Mouse (Mus musculus) cortical plate, adult 2 months (tissue): ENCODE measurements at regions not wholly inside any gene's neighbourhood (a gene's known extent, or its start where the extent isn't known, plus 50 kb on each side); places are given as distances from the start of the nearest gene placed in this dataset.

Experiments
- H3K27ac ChIP-seq: fragments of 200-500 bp; 2 replicates; pipeline ENCODE4 v1.5.1; 2012; ENCODE audit warnings: low read length, control low read depth, inconsistent platforms; ENCODE audit not compliant: insufficient read depth
- H3K4me1 ChIP-seq: fragments of 200-500 bp; 2 replicates; pipeline ENCODE4 v1.6.1; 2011; ENCODE audit warnings: low read length; ENCODE audit not compliant: control insufficient read depth, insufficient read depth
- H3K4me3 ChIP-seq: fragments of 200-500 bp; 2 replicates; pipeline ENCODE4 v1.5.1; 2011; ENCODE audit warnings: mild to moderate bottlenecking, low read length, control low read depth; ENCODE audit not compliant: insufficient read depth
- CTCF ChIP-seq: fragments of 200-500 bp; IDR thresholded peaks from 2 replicates; pipeline ENCODE4 v1.5.1; 2011; ENCODE audit warnings: mild to moderate bottlenecking, control low read depth, low read length; ENCODE audit not compliant: insufficient read depth; ENCODE audit errors: extremely low read depth
- POLR2A ChIP-seq: fragments of 200-500 bp; IDR thresholded peaks from 2 replicates; pipeline ENCODE4 v1.6.1; 2011; ENCODE audit warnings: mild to moderate bottlenecking, low read length, control low read depth; ENCODE audit not compliant: insufficient read depth; ENCODE audit errors: extremely low read depth

DNA sequence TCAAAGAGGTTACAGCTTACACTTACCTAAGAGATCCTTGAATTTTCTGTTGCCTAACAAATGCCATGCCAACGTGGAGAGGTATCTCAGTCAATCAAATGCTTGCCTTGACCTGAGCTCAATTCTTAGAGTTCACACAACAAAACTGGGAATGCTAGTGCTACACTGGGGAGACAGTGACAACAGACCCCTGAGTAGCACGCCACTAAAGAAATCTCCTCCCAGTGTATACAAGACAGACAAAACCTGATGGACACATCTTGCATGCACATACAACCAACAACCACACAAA lies 91.8 kb downstream of the A730009L09Rik start:
- no peak for TF ChIP-seq POLR2A
- TF ChIP-seq CTCF, result no peak
- H3K4me1 ChIP-seq, result no peaks in the 10 kb centered on the region
- H3K27ac ChIP-seq, result no peak overlapping the region
- no peak overlapping the region for H3K4me3 ChIP-seq

DNA sequence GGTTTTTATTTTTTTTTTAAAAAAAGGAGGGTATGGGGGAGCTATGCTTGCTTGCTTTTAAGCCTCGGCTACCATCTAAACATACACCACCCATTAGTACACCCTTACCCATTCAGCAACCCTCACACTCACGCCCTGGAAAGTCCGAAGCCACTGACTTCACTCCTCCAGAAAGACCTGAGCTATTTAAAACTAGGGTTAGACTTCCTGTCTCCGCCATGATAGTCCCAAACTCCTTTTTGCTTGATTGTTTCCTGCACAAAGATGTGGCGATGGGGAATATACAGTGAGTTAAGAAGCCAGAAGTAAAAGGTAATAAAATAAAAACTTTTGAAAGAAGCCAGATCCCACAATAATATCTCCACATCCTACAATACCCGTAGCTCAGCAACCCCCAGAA lies 92.6 kb downstream of the A730009L09Rik start:
- TF ChIP-seq POLR2A (no peak), CTCF (no peak)
- no peaks in the 10 kb centered on the region for H3K4me1 ChIP-seq
- no peak overlapping the region for H3K4me3 ChIP-seq
- no peak overlapping the region for H3K27ac ChIP-seq

DNA sequence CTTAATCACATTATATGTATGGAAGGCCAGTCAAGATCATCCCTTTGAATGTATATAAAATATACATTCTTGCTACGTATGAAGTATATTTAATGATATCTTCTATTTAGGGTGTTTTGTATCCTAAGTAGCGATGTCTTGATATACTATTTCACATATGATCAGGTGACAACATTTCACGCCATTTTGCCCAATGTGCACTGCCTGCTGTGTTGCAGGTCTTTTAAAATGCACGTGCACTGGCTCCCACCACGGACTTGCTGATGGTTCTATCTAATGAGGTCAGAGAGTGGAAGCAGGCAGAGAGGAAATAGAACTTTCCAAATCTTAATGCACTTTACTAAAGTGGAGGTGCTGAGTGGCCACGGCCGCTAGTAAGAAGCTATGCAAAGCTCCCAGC lies 100.8 kb downstream of the A730009L09Rik start:
- H3K27ac ChIP-seq, result no peak overlapping the region
- H3K4me1 ChIP-seq, result no peaks in the 10 kb centered on the region
- no peak for TF ChIP-seq POLR2A
- H3K4me3 ChIP-seq, result no peak overlapping the region

DNA sequence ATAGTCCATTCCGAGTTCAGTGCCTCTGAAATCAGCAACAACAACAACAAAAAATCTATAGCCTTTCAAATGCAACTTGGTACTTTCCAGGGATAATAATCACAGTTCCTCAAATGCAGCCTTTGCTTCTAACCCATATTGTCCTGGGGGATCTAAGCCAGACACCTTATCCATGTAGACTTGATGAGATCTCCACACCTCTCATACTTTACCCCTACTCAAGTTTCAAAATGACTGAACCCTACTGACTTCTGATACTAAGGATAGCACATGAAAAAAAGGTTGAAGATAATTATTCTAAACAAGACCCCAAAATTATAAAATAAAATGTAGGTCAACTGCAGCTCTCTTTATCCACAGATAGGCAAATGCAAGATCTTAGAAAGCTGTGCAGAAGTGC lies 101.2 kb downstream of the A730009L09Rik start:
- no peak overlapping the region for H3K27ac ChIP-seq
- no peak overlapping the region for H3K4me3 ChIP-seq
- no peak for TF ChIP-seq CTCF
- no peak for TF ChIP-seq POLR2A
- H3K4me1 ChIP-seq, result no peaks in the 10 kb centered on the region

DNA sequence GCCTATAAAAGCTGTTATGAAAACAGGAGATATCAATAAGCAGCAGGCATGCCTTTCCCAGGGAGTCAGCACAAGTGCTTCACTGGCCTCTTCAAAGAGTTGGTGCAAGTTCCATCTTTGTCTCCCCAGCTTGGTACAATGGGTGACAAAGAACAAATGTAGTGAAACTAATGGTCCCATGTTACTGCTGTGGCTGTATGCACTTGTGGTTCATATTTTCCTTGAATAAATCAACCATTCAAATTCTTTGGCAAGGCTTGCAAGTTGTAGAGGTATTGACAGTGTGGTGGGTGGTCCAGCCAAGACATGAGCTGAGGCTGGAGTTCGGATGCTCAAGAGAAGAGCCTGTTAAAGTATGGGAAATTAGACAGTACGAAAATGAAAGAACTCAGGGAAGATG lies 103.5 kb downstream of the A730009L09Rik start:
- TF ChIP-seq CTCF (no peak), POLR2A (no peak)
- Histone ChIP-seq H3K27ac (no peak overlapping the region), H3K4me3 (no peak overlapping the region), H3K4me1 (no peaks in the 10 kb centered on the region)

DNA sequence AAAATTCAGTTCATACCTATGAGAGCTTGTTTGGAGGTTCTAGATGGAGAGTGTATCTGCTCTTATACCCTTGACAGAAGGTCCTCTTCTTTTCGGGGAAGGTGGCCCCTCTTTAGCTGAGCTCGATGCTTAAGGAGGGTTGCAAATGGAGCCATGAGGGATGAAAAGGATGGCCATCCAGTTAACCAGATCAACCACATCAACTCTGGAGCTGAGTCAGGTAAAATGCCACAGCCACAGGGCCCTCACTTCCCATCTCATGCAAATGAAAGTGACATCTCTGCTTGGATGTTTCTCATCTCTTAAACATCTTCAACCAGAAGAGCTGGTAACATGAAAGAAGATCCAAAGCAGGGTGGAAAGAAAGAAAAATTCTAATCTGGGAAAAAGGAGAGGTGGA lies 105.0 kb downstream of the A730009L09Rik start:
- TF ChIP-seq CTCF (no peak), POLR2A (no peak)
- no peak overlapping the region for H3K27ac ChIP-seq
- H3K4me3 ChIP-seq, result no peak overlapping the region
- H3K4me1 ChIP-seq, result no peaks in the 10 kb centered on the region

DNA sequence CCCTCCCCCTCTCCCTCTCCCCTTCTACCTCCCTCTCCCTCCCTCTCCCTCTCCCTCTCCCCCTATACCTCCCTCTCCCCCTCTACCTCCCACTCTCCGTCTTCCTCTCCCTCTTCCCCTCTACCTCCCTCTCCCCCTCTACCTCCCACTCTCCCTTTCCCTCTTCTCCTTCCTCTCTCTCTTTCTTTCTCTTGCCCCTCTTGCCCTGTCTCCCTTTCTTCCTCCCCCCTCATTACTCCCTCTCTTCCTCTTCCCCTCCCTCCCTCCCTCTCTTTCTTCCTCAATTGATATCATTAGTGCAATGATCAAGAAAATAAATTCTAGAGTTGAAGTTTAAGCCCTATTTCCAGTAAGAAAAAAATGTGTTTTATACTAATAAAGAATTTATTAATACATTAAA lies 105.9 kb downstream of the A730009L09Rik start:
- Histone ChIP-seq H3K4me3 (peak overlapping the region; percentile 26), H3K27ac (no peak overlapping the region), H3K4me1 (no peaks in the 10 kb centered on the region)
- TF ChIP-seq CTCF (no peak), POLR2A (no peak)

DNA sequence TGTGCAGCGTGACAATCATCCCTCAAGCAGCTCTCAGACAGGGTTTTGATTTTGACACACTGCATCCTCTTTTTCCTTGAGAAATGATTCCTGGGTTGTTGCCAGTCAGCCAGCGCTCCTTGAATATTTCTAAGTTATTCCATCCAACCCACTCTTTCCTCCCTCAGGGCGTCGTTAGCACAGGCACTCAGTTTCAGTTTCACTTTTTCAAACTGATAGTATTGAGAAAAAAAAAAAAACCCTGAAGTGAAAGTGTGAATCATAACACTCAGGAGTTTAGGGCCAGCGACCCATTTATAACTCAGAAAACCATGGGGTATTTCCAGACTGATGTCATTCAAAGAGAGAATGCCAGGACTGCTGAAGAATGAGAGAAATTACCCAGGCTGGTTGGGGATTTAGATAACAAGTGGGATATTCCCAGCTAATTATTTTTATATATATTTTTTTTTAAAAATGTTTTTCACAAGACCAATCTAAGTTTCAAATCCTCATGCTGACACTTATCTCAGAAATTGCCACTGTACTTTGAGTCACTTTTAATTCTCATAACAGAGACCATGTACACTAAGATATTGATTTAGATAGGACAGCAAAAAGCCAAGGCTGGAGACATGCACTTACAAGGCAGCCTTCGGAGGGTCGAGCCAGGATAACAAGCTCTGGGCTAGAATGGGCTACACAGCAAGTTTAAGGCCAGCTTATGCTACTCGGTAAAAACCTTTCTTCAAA lies 106.5 kb downstream of the A730009L09Rik start:
- Histone ChIP-seq H3K4me1 (no peaks in the 10 kb centered on the region), H3K4me3 (peak overlapping the region; percentile 26), H3K27ac (no peak overlapping the region)
- no peak for TF ChIP-seq CTCF
- no peak for TF ChIP-seq POLR2A

DNA sequence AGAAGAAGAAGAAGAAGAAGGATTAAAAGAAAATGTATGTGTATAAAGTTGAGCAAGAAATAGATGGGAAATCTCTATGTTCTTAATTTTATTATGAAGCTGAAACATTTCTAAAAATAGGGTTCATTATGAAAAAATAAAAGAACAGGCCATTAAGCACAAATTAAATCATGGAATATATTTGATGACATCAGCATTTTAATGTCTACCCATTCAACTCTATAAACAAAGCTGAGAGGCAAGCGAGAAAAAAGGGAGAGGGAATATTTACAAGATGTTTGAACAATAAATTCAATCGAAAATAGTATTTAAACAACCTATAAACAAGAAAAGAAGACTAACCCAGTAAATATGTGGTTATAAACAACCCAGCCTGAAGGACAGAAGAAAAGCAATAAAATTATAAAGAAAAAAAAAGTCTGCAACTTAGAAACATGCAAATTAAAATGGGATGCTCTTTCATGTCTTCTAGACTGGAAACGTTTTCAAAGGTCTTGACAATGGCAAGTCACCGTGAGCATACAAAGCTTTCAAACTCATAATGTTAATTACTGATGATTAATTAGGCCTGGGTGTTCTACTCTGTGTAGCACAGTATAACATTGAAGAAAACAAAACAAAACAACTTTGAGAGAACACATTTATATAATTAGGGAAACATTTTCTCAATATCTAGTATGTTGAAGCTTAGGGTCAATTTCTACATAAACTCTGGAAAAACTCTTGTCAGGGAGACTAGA lies 108.6 kb downstream of the A730009L09Rik start:
- TF ChIP-seq POLR2A (no peak), CTCF (no peak)

DNA sequence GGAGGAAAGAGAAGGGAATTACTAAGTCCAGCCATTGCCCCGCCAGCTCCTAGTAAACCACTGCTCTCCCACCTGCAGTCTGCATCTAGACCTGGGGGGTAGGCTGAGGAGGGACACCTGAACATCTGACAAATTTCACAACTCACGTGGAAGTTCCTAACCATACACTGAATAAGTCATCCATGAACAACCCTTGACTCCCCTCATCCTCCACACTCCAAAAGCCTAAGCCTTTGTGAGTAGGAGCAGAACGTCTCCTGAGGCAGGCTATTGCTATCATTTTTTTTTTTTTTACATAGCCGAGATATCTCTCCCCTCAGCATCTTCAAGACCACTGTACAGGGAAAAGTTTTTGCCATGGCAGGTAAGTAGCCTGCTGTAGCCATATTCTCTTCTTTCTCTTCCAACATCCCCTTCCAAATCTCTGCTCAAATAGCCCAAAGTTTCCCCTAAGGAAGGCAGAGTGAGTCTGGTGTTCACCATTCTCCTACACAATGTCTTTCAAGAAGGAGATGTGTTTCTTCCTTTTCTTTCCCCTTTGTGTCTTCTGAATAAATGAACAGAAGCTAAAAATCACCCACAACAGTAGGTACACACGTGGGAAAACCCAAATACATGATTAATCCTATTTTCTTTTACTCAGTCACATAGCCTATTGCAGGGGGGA lies 109.7 kb downstream of the A730009L09Rik start:
- H3K27ac ChIP-seq, result no peak overlapping the region
- H3K4me3 ChIP-seq, result no peak overlapping the region
- peaks cover 1% of the 10 kb centered on the region; the same call in 1 of the 2 replicates for H3K4me1 ChIP-seq
- no peak for TF ChIP-seq POLR2A
- no peak for TF ChIP-seq CTCF

More for the DNA sequence above, 108.6 kb downstream of the A730009L09Rik start:
- no peak overlapping the region for H3K27ac ChIP-seq
- H3K4me1 ChIP-seq, result peaks cover 1% of the 10 kb centered on the region; the same call in 1 of the 2 replicates
- no peak overlapping the region for H3K4me3 ChIP-seq
